Mouse (Mus musculus): ENCODE results near the gene Maml3.

GRCm38 (mm10) chr3:51749812-51750481 is 354.9 kb downstream of the Maml3 start:
- TF ChIP-seq POLR2A (IDR thresholded peaks at IDR 0.05; ENCODE audit: insufficient read depth, low read depth, low read length) (no peak), CTCF (IDR thresholded peaks at IDR 0.05; ENCODE audit: insufficient read depth, low read depth, low read length) (no peak)

Measured in olfactory bulb, adult 2 months (tissue).